23 mouse cellular contexts compared by ENCODE assay signal in the genomic region with DNA sequence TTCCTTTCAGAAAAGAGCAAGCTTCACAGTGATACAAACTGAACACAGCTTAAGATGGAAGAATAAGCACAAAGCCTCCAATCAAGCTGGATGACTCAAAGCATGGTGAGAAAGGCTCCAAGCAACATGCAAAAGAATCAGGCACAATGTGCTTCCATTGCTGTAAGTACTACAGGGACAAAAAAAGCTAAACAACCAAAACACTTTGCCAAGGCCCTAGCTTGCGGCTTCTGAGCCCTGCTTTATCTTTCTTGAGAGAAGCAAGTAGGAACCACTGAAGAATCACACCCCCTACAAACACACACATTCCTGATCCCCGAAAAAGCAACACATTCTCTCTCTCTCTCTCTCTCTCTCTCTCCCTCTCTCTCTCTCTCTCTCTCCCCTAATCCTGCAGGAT. TPM values are rescaled to one million over a fixed set of nuclear protein-coding genes. Genes with fewer than 3 reads are reported as not detected.
A peak's percentile ranks its signal among the peaks of the same experiment; 100 is the strongest.
DNase-seq lines count a peak whose midpoint lies in the region; ATAC-seq lines count a peak whose summit lies in the region.
"Had no signal": no experiment of that assay in that cellular context is flagged by ENCODE, and none has a peak within 500 bp of the region (broad histone marks: within the 10 kb centered on the region; RNA-seq: fewer than 3 reads in every experiment).

No protein-coding gene starts in this region.

- no peak overlapping the region for H3K9ac ChIP-seq in heart, embryonic 15.5 days
- no peak overlapping the region for H3K9ac ChIP-seq in heart, embryonic 12.5 days
- no peak overlapping the region for H3K9ac ChIP-seq in midbrain, embryonic 15.5 days
- H3K9ac ChIP-seq in forebrain, embryonic 16.5 days (replicated peaks; ENCODE audit: low read depth, low read length) = no peak overlapping the region
- H3K9ac ChIP-seq in kidney, embryonic 14.5 days (ENCODE audit: low read depth, low read length) = no peak overlapping the region
- H3K9ac ChIP-seq: hindbrain, embryonic 15.5 days; kidney, embryonic 15.5 days; limb, embryonic 12.5 days; liver, embryonic 12.5 days had no signal

- no peak for DNase-seq in midbrain, embryonic 10.5 days (ENCODE audit: low spot score)
- DNase-seq in adipocyte (ENCODE audit: low spot score) = peak; percentile 12
- DNase-seq in T-cell, adult 2 months (ENCODE audit: low spot score) = no peak
- DNase-seq: adrenal gland, postnatal 25 days; cerebellum, adult 2 months; gastrocnemius, postnatal 14 days; heart, adult 18-20 months; lung, adult 2 months; right cerebral cortex, postnatal 14 days; spleen, adult 18-20 months had no signal

- WGBS in heart, embryonic 15.5 days = 36% methylated on average over 2 of the region's 2 CpGs
- WGBS in heart, embryonic 12.5 days = 25% methylated on average over 2 of the region's 2 CpGs
- WGBS in midbrain, embryonic 10.5 days = 22% methylated on average over 2 of the region's 2 CpGs
- 23% methylated on average over 2 of the region's 2 CpGs for WGBS in midbrain, embryonic 15.5 days
- WGBS in forebrain, embryonic 16.5 days = 15% methylated on average over 2 of the region's 2 CpGs
- 75% methylated on average over 2 of the region's 2 CpGs for WGBS in kidney, embryonic 14.5 days

- no peaks in the 10 kb centered on the region for H3K27me3 ChIP-seq in heart, embryonic 15.5 days
- no peaks in the 10 kb centered on the region for H3K27me3 ChIP-seq in heart, embryonic 12.5 days (replicated peaks)
- H3K27me3 ChIP-seq in midbrain, embryonic 10.5 days (ENCODE audit: low read depth, poor library complexity, severe bottlenecking) = no peaks in the 10 kb centered on the region
- no peaks in the 10 kb centered on the region for H3K27me3 ChIP-seq in midbrain, embryonic 15.5 days (replicated peaks)
- H3K27me3 ChIP-seq in forebrain, embryonic 16.5 days (replicated peaks; ENCODE audit: control insufficient read depth, insufficient read depth, low read length) = no peaks in the 10 kb centered on the region
- no peaks in the 10 kb centered on the region for H3K27me3 ChIP-seq in kidney, embryonic 14.5 days (ENCODE audit: control insufficient read depth, insufficient read depth, low read length)
- H3K27me3 ChIP-seq: hindbrain, embryonic 15.5 days; kidney, embryonic 15.5 days; limb, embryonic 12.5 days; liver, embryonic 12.5 days; Patski had no signal

- H3K4me2 ChIP-seq in heart, embryonic 15.5 days = no peak overlapping the region
- H3K4me2 ChIP-seq in heart, embryonic 12.5 days = no peak overlapping the region
- H3K4me2 ChIP-seq in midbrain, embryonic 15.5 days = no peak overlapping the region
- no peak overlapping the region for H3K4me2 ChIP-seq in forebrain, embryonic 16.5 days (ENCODE audit: low read length)
- H3K4me2 ChIP-seq in kidney, embryonic 14.5 days (replicated peaks; ENCODE audit: low read depth, low read length) = no peak overlapping the region
- H3K4me2 ChIP-seq: hindbrain, embryonic 15.5 days; kidney, embryonic 15.5 days; limb, embryonic 12.5 days; liver, embryonic 12.5 days had no signal

- no peaks in the 10 kb centered on the region for H3K9me3 ChIP-seq in heart, embryonic 15.5 days (replicated peaks)
- no peaks in the 10 kb centered on the region for H3K9me3 ChIP-seq in heart, embryonic 12.5 days (replicated peaks)
- H3K9me3 ChIP-seq in midbrain, embryonic 10.5 days (replicated peaks) = no peaks in the 10 kb centered on the region; the same call in 1 of the 2 replicates
- H3K9me3 ChIP-seq in midbrain, embryonic 15.5 days = no peaks in the 10 kb centered on the region
- H3K9me3 ChIP-seq in forebrain, embryonic 16.5 days (ENCODE audit: control insufficient read depth, low read length) = no peaks in the 10 kb centered on the region
- no peaks in the 10 kb centered on the region for H3K9me3 ChIP-seq in kidney, embryonic 14.5 days (ENCODE audit: control insufficient read depth, low read length)
- H3K9me3 ChIP-seq: hindbrain, embryonic 15.5 days; kidney, embryonic 15.5 days; limb, embryonic 12.5 days; liver, embryonic 12.5 days had no signal

- no peak for ATAC-seq in heart, embryonic 15.5 days (replicated peaks; ENCODE audit: insufficient number of reproducible peaks, insufficient read depth, low FRiP score, low read depth)
- ATAC-seq in heart, embryonic 12.5 days (ENCODE audit: insufficient number of reproducible peaks, low FRiP score) = no peak
- ATAC-seq in midbrain, embryonic 15.5 days (replicated peaks) = no peak
- ATAC-seq in forebrain, embryonic 16.5 days = 0 out of 2 replicates have a peak, but pooled peaks have one; percentile 45
- ATAC-seq in kidney, embryonic 14.5 days (ENCODE audit: low FRiP score, low TSS enrichment) = no peak
- ATAC-seq: activated CD4-positive, CD25-positive, alpha-beta regulatory T cell, adult 4 months; intestine, embryonic 16.5 days; liver, embryonic 12.5 days; Patski had no signal

- H3K4me3 ChIP-seq in heart, embryonic 15.5 days = no peak overlapping the region
- no peak overlapping the region for H3K4me3 ChIP-seq in heart, embryonic 12.5 days
- no peak overlapping the region for H3K4me3 ChIP-seq in midbrain, embryonic 10.5 days
- H3K4me3 ChIP-seq in midbrain, embryonic 15.5 days = no peak overlapping the region
- no peak overlapping the region for H3K4me3 ChIP-seq in forebrain, embryonic 16.5 days (replicated peaks; ENCODE audit: low read length)
- no peak overlapping the region for H3K4me3 ChIP-seq in kidney, embryonic 14.5 days (ENCODE audit: low read length)
- H3K4me3 ChIP-seq: hindbrain, embryonic 15.5 days; kidney, embryonic 15.5 days; limb, embryonic 12.5 days; liver, embryonic 12.5 days; myocyte had no signal

- 0 out of 2 replicates have a peak overlapping the region, but pooled peaks have one; percentile 6 for H3K27ac ChIP-seq in heart, embryonic 15.5 days
- H3K27ac ChIP-seq in heart, embryonic 12.5 days (ENCODE audit: poor library complexity, severe bottlenecking) = no peak overlapping the region
- H3K27ac ChIP-seq in midbrain, embryonic 10.5 days (replicated peaks) = peak overlapping the region; percentile 34
- no peak overlapping the region for H3K27ac ChIP-seq in midbrain, embryonic 15.5 days
- no peak overlapping the region for H3K27ac ChIP-seq in forebrain, embryonic 16.5 days (ENCODE audit: low read length)
- no peak overlapping the region for H3K27ac ChIP-seq in kidney, embryonic 14.5 days (ENCODE audit: low read depth, low read length)
- H3K27ac ChIP-seq: hindbrain, embryonic 15.5 days; kidney, embryonic 15.5 days; limb, embryonic 12.5 days; liver, embryonic 12.5 days had no signal

- H3K4me1 ChIP-seq in heart, embryonic 15.5 days (replicated peaks) = no peaks in the 10 kb centered on the region
- H3K4me1 ChIP-seq in heart, embryonic 12.5 days (replicated peaks) = 0 out of 2 replicates have a peak, but pooled peaks cover 6% of the 10 kb centered on the region
- peaks cover 9% of the 10 kb centered on the region for H3K4me1 ChIP-seq in midbrain, embryonic 10.5 days
- no peaks in the 10 kb centered on the region for H3K4me1 ChIP-seq in midbrain, embryonic 15.5 days
- H3K4me1 ChIP-seq in forebrain, embryonic 16.5 days (replicated peaks; ENCODE audit: control insufficient read depth, insufficient read depth, low read length) = no peaks in the 10 kb centered on the region
- H3K4me1 ChIP-seq in kidney, embryonic 14.5 days (ENCODE audit: control insufficient read depth, insufficient read depth, low read length) = no peaks in the 10 kb centered on the region
- H3K4me1 ChIP-seq: hindbrain, embryonic 15.5 days; kidney, embryonic 15.5 days; limb, embryonic 12.5 days; liver, embryonic 12.5 days had no signal

- H3K36me3 ChIP-seq in heart, embryonic 15.5 days = no peaks in the 10 kb centered on the region
- H3K36me3 ChIP-seq in heart, embryonic 12.5 days = no peaks in the 10 kb centered on the region
- H3K36me3 ChIP-seq in midbrain, embryonic 10.5 days = no peaks in the 10 kb centered on the region
- H3K36me3 ChIP-seq in midbrain, embryonic 15.5 days (replicated peaks) = no peaks in the 10 kb centered on the region
- no peaks in the 10 kb centered on the region for H3K36me3 ChIP-seq in forebrain, embryonic 16.5 days (ENCODE audit: control insufficient read depth, insufficient read depth)
- no peaks in the 10 kb centered on the region for H3K36me3 ChIP-seq in kidney, embryonic 14.5 days (ENCODE audit: control insufficient read depth, insufficient read depth, low read length)
- H3K36me3 ChIP-seq: hindbrain, embryonic 15.5 days; kidney, embryonic 15.5 days; limb, embryonic 12.5 days; liver, embryonic 12.5 days had no signal

RNA-seq across cellular contexts. Expression of gene Tmem167, which starts 56.4 kb away (rescaled TPM):
- 33.2 and 33.5 TPM in 2 replicates for polyA plus RNA-seq in heart, embryonic 15.5 days (2015; fragmentation: Nextera tagmentation; extraction: Ambion mirVana)
- 48.1 and 50.0 TPM in 2 replicates for polyA plus RNA-seq in heart, embryonic 12.5 days (2016; fragmentation: Nextera tagmentation; extraction: Ambion mirVana)
- 60.7 and 61.3 TPM in 2 replicates for polyA plus RNA-seq in midbrain, embryonic 10.5 days (2016; fragmentation: Nextera tagmentation; extraction: Ambion mirVana)
- polyA plus RNA-seq in midbrain, embryonic 15.5 days (2015; fragmentation: Nextera tagmentation; extraction: Ambion mirVana) = 42.0 and 43.1 TPM in 2 replicates
- polyA plus RNA-seq in forebrain, embryonic 16.5 days (2015; fragmentation: Nextera tagmentation; extraction: Ambion mirVana) = 48.2 and 50.8 TPM in 2 replicates
- polyA plus RNA-seq in kidney, embryonic 14.5 days (2014; fragmentation: Nextera tagmentation; extraction: Ambion mirVana) = 77.0 and 88.9 TPM in 2 replicates

RNA-seq across cellular contexts. Expression of gene Xrcc4, which starts 56.9 kb away (rescaled TPM):
- polyA plus RNA-seq in heart, embryonic 15.5 days (2015; fragmentation: Nextera tagmentation; extraction: Ambion mirVana) = 16.2 and 19.4 TPM in 2 replicates
- 17.0 and 17.5 TPM in 2 replicates for polyA plus RNA-seq in heart, embryonic 12.5 days (2016; fragmentation: Nextera tagmentation; extraction: Ambion mirVana)
- 9.3 and 9.7 TPM in 2 replicates for polyA plus RNA-seq in midbrain, embryonic 10.5 days (2016; fragmentation: Nextera tagmentation; extraction: Ambion mirVana)
- polyA plus RNA-seq in midbrain, embryonic 15.5 days (2015; fragmentation: Nextera tagmentation; extraction: Ambion mirVana) = 13.2 and 15.1 TPM in 2 replicates
- 15.5 and 16.0 TPM in 2 replicates for polyA plus RNA-seq in forebrain, embryonic 16.5 days (2015; fragmentation: Nextera tagmentation; extraction: Ambion mirVana)
- 13.3 and 15.0 TPM in 2 replicates for polyA plus RNA-seq in kidney, embryonic 14.5 days (2014; fragmentation: Nextera tagmentation; extraction: Ambion mirVana)

Comparison
In these comparisons a context has a peak if more than half of its experiments do, and no peak if none do; other contexts are left out.
1. H3K27ac ChIP-seq: peak in heart, embryonic 15.5 days (single experiment) and midbrain, embryonic 10.5 days (single experiment); none in heart, embryonic 12.5 days (single experiment), midbrain, embryonic 15.5 days (single experiment), forebrain, embryonic 16.5 days (single experiment) and kidney, embryonic 14.5 days (single experiment).